Mouse (Mus musculus): ENCODE measurements at regions not wholly inside any gene's neighbourhood (a gene's known extent, or its start where the extent isn't known, plus 50 kb on each side); places are given as distances from the start of the nearest gene placed in this dataset.
"Not testable (repeated sequence)": the region's sequence is repeated elsewhere in the genome, so short reads cannot be mapped to it uniquely, and the experiment has no call there.

DNA sequence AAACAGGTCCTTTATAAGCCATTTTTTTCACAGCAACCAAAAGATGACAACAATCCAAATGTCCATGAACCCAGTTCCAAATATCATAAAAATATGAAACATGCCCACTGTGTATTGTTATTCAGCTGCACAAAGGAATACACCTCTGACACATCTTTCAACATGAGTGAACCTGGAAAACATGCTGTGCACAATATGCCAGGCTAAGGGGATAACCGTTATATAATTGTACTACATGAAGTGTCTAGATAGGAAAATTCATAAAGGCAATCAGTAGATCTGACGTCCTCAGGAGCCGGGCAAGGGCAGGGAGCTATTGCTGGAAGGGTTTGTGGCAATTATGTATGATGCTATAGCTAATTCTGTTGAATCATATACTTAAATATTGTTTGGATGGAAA, 379.6 kb downstream of the Fut8 start:
- ATAC-seq (ENCODE audit: extremely low read depth, insufficient number of reproducible peaks, low FRiP score, poor library complexity, severe bottlenecking) (no peak), DNase-seq (ENCODE audit: low spot score) (no peak)
- Histone ChIP-seq H3K4me1 (ENCODE audit: insufficient read depth, low read depth, low read length) (no peaks in the 10 kb centered on the region), H3K27me3 (ENCODE audit: insufficient read depth, low read length) (peaks cover 8% of the 10 kb centered on the region; the same call in 1 of the 2 replicates), H3K9me3 (replicated peaks) (no peaks in the 10 kb centered on the region), H3K36me3 (replicated peaks) (no peaks in the 10 kb centered on the region), H3K4me3 (ENCODE audit: low read depth, low read length) (no peak overlapping the region)
- no peak for TF ChIP-seq GATA2 (IDR thresholded peaks at IDR 0.05; ENCODE audit: borderline replicate concordance, low read depth, low read length)
- TF ChIP-seq GATA1 (IDR thresholded peaks at IDR 0.05; ENCODE audit: borderline replicate concordance, low read length), result no peak

- no peak for TF ChIP-seq TAL1 (conservative IDR thresholded peaks at IDR 0.05; ENCODE audit: low read depth, low read length)
- TF ChIP-seq CTCF (IDR thresholded peaks at IDR 0.05; ENCODE audit: low read depth, low read length), result no peak
- TF ChIP-seq GATA2 (IDR thresholded peaks at IDR 0.05; ENCODE audit: borderline replicate concordance, low read depth, low read length), result no peak
- no peak for TF ChIP-seq GATA1 (IDR thresholded peaks at IDR 0.05; ENCODE audit: borderline replicate concordance, low read length)
- no peak for TF ChIP-seq POLR2AphosphoS5 (IDR thresholded peaks at IDR 0.05; ENCODE audit: insufficient replicate concordance, low read depth, low read length)
- peaks cover 17% of the 10 kb centered on the region for H3K27me3 ChIP-seq (ENCODE audit: insufficient read depth, low read length)
- ATAC-seq (ENCODE audit: extremely low read depth, insufficient number of reproducible peaks, low FRiP score, poor library complexity, severe bottlenecking), result no peak
These were observed 384.3 kb downstream of the Fut8 start for GRCm38 (mm10) chr12:77622243-77622642.

DNA sequence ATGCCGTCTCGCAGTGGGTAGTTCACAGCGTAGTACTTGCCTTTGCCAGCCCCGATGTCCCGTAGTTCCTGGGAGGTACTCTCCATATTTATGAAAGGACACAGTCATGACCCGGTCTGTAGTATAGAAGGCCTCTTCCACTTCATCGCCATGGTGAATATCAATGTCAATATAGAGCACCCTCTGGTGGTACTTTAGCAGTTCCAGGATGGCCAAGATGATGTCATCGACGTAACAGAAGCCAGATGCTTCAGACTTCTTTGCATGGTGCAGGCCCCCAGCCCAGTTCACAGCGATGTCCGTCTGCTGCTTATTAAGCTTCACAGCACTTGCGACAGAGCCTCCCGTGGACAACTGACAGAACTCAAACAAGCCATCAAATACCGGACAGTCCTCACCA, 386.4 kb downstream of the Fut8 start:
- H3K4me3 ChIP-seq (ENCODE audit: low read depth, low read length); H3K9me3 ChIP-seq (replicated peaks); DNase-seq (ENCODE audit: low spot score); ATAC-seq (ENCODE audit: extremely low read depth, insufficient number of reproducible peaks, low FRiP score, poor library complexity, severe bottlenecking); H3K36me3 ChIP-seq (replicated peaks); H3K4me1 ChIP-seq (ENCODE audit: insufficient read depth, low read depth, low read length): not testable (repeated sequence)
- H3K27me3 ChIP-seq (ENCODE audit: insufficient read depth, low read length), result peaks cover 14% of the 10 kb centered on the region

More at GRCm38 (mm10) chr12:77622243-77622642, 384.3 kb downstream of the Fut8 start:
- H3K4me1 ChIP-seq (ENCODE audit: insufficient read depth, low read depth, low read length), result no peaks in the 10 kb centered on the region
- no peaks in the 10 kb centered on the region for H3K36me3 ChIP-seq (replicated peaks)
- no peaks in the 10 kb centered on the region for H3K9me3 ChIP-seq (replicated peaks)
- no peak for DNase-seq (ENCODE audit: low spot score)
- H3K4me3 ChIP-seq (ENCODE audit: low read depth, low read length), result no peak overlapping the region

DNA sequence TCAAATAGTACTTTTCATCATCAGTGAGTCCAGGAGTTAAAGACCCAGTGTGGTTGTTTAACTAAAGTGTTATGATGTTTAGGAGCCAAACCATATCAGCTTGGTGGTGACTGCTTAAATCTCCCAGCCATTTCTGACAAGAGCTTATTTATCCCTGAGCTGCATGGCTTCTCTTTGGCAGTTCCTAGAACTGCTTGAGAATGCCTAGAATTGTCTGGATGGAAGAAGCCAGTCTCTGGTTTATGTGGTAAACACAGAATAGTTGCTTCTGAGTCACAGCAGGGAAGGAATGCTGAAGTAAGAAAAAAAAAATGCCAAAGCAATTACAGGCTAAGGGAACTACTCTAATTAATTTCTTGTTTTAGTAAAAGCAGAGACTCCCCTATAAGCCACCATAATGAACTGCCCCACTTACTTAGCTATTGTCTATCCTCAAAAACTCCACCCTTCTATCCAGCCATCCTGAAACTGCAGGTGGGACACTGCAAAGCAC, 390.5 kb downstream of the Fut8 start:
- TF ChIP-seq TAL1 (conservative IDR thresholded peaks at IDR 0.05; ENCODE audit: low read depth, low read length) (no peak), CTCF (IDR thresholded peaks at IDR 0.05; ENCODE audit: low read depth, low read length) (no peak), GATA1 (IDR thresholded peaks at IDR 0.05; ENCODE audit: borderline replicate concordance, low read length) (no peak), GATA2 (IDR thresholded peaks at IDR 0.05; ENCODE audit: borderline replicate concordance, low read depth, low read length) (no peak), POLR2AphosphoS5 (IDR thresholded peaks at IDR 0.05; ENCODE audit: insufficient replicate concordance, low read depth, low read length) (no peak)
- H3K4me3 ChIP-seq (ENCODE audit: low read depth, low read length), result no peak overlapping the region
- H3K9me3 ChIP-seq (replicated peaks), result no peaks in the 10 kb centered on the region
- H3K36me3 ChIP-seq (replicated peaks), result no peaks in the 10 kb centered on the region
- H3K4me1 ChIP-seq (ENCODE audit: insufficient read depth, low read depth, low read length), result no peaks in the 10 kb centered on the region
- ATAC-seq (ENCODE audit: extremely low read depth, insufficient number of reproducible peaks, low FRiP score, poor library complexity, severe bottlenecking) (no peak), DNase-seq (ENCODE audit: low spot score) (no peak)
- H3K27me3 ChIP-seq (ENCODE audit: insufficient read depth, low read length), result peaks cover 22% of the 10 kb centered on the region

DNA sequence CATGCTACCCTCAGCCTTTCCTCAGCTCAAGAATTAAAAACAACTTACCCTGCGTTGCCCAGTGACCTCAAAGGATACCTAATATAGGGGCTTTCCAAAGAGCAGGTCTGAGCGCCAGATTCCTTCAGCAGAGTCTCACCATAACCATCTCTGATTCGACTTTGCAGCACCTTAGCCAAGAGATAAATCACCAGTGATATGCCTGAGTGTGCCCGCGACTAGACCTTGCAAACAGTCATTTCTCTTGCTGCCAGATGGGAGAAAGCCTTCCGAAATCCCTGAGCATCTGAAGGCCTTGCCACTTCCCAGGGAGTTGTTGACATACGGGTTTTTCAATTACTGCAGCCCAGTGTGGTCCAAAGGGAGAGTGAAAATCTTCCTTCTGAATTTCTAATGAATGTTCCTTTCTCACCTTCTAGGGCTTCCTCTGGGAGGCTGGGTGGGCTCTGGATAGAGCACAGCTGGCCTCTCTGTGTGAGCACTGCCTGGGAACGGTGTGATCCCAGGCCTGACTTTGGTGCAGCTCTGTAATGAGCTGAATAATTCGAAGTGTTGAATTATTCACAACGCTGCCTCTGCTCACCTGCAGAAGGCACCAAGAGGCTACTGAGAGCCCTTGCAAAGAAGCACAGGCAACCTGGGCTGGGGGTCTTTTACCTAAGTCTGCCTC, 396.2 kb downstream of the Fut8 start:
- H3K27me3 ChIP-seq (ENCODE audit: insufficient read depth, low read length), result peaks cover 13% of the 10 kb centered on the region
- H3K36me3 ChIP-seq (replicated peaks), result no peaks in the 10 kb centered on the region
- ATAC-seq (ENCODE audit: extremely low read depth, insufficient number of reproducible peaks, low FRiP score, poor library complexity, severe bottlenecking) (no peak), DNase-seq (ENCODE audit: low spot score) (no peak)
- no peaks in the 10 kb centered on the region for H3K4me1 ChIP-seq (ENCODE audit: insufficient read depth, low read depth, low read length)
- TF ChIP-seq CTCF (IDR thresholded peaks at IDR 0.05; ENCODE audit: low read depth, low read length) (no peak), GATA1 (IDR thresholded peaks at IDR 0.05; ENCODE audit: borderline replicate concordance, low read length) (no peak), GATA2 (IDR thresholded peaks at IDR 0.05; ENCODE audit: borderline replicate concordance, low read depth, low read length) (no peak), POLR2AphosphoS5 (IDR thresholded peaks at IDR 0.05; ENCODE audit: insufficient replicate concordance, low read depth, low read length) (no peak), TAL1 (conservative IDR thresholded peaks at IDR 0.05; ENCODE audit: low read depth, low read length) (no peak)
- H3K4me3 ChIP-seq (ENCODE audit: low read depth, low read length), result no peak overlapping the region
- H3K9me3 ChIP-seq (replicated peaks), result no peaks in the 10 kb centered on the region

- DNase-seq (ENCODE audit: low spot score) (no peak), ATAC-seq (ENCODE audit: extremely low read depth, insufficient number of reproducible peaks, low FRiP score, poor library complexity, severe bottlenecking) (no peak)
- Histone ChIP-seq H3K9me3 (replicated peaks) (no peaks in the 10 kb centered on the region), H3K4me3 (ENCODE audit: low read depth, low read length) (no peak overlapping the region), H3K36me3 (replicated peaks) (no peaks in the 10 kb centered on the region), H3K27me3 (ENCODE audit: insufficient read depth, low read length) (peaks cover 17% of the 10 kb centered on the region), H3K4me1 (ENCODE audit: insufficient read depth, low read depth, low read length) (no peaks in the 10 kb centered on the region)
- TF ChIP-seq TAL1 (conservative IDR thresholded peaks at IDR 0.05; ENCODE audit: low read depth, low read length) (no peak), CTCF (IDR thresholded peaks at IDR 0.05; ENCODE audit: low read depth, low read length) (no peak), POLR2AphosphoS5 (IDR thresholded peaks at IDR 0.05; ENCODE audit: insufficient replicate concordance, low read depth, low read length) (no peak), GATA2 (IDR thresholded peaks at IDR 0.05; ENCODE audit: borderline replicate concordance, low read depth, low read length) (no peak), GATA1 (IDR thresholded peaks at IDR 0.05; ENCODE audit: borderline replicate concordance, low read length) (no peak)
These were observed 400.3 kb downstream of the Fut8 start for GRCm38 (mm10) chr12:77638266-77638665.

DNA sequence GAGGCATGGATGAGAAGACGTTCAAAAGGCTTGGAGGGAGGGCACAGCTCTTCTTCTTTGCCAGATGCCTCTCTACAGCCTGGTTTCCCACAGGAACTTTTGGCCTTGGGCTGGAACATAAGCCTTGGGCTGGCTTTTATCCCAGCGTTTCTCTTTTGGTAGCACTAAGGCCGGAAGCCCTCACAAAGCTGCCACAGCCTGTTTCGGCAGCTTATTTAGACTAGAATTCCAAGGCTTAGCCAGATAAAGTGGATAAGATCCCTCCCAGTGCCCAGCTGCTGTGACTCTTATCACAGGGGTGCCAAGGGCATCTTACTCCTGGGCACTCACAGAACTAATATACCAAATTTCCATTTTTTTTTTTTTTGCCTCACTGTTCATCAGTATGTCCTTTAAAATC, 404.4 kb downstream of the Fut8 start:
- peaks cover 38% of the 10 kb centered on the region for H3K27me3 ChIP-seq (ENCODE audit: insufficient read depth, low read length)
- DNase-seq (ENCODE audit: low spot score) (no peak), ATAC-seq (ENCODE audit: extremely low read depth, insufficient number of reproducible peaks, low FRiP score, poor library complexity, severe bottlenecking) (no peak)
- H3K4me1 ChIP-seq (ENCODE audit: insufficient read depth, low read depth, low read length), result no peaks in the 10 kb centered on the region
- H3K36me3 ChIP-seq (replicated peaks), result no peaks in the 10 kb centered on the region
- no peak overlapping the region for H3K4me3 ChIP-seq (ENCODE audit: low read depth, low read length)
- no peaks in the 10 kb centered on the region for H3K9me3 ChIP-seq (replicated peaks)
- TF ChIP-seq GATA2 (IDR thresholded peaks at IDR 0.05; ENCODE audit: borderline replicate concordance, low read depth, low read length) (no peak), CTCF (IDR thresholded peaks at IDR 0.05; ENCODE audit: low read depth, low read length) (no peak), TAL1 (conservative IDR thresholded peaks at IDR 0.05; ENCODE audit: low read depth, low read length) (no peak), POLR2AphosphoS5 (IDR thresholded peaks at IDR 0.05; ENCODE audit: insufficient replicate concordance, low read depth, low read length) (no peak), GATA1 (IDR thresholded peaks at IDR 0.05; ENCODE audit: borderline replicate concordance, low read length) (no peak)
